Mouse (Mus musculus) small intestine, adult 2 months (tissue): ENCODE measurements around the gene Zfp644.

Experiments used
- CTCF ChIP-seq: fragments of 200-500 bp; IDR thresholded peaks from 2 replicates; pipeline ENCODE4 v1.5.1; 2012; ENCODE audit warnings: low read depth, mild to moderate bottlenecking, control low read depth, inconsistent platforms, low read length, moderate library complexity, mixed read lengths; ENCODE audit not compliant: insufficient replicate concordance, insufficient read length; ENCODE audit errors: extremely low read depth
- POLR2A ChIP-seq: fragments of 200-500 bp; IDR thresholded peaks from 2 replicates; pipeline ENCODE4 v1.6.1; 2012; ENCODE audit warnings: low read depth, mild to moderate bottlenecking, control low read depth, inconsistent platforms, low read length, moderate library complexity

DNA sequence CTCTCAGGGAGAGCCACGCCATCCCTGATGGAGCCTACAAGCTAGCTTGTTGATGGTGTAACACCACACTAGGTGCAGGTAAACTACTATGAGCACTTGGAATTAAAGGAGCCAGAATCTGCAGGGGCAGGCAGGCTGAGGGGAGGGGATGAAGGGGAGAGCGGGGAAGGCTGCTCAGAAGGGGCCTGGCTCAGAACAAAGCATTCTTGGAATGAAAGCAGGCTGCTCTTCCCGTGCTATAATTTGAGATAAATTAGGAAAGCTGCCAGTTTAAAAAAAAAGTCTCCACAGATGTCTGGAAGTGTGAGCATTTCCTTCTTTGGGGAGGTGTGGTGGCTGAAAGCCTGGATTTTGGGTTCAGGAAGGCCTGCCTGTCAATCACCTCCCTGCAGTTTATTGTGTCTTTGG is 14.8 kb upstream of the Zfp644 start:
- no peak for TF ChIP-seq CTCF
- no peak for TF ChIP-seq POLR2A
